Mouse (Mus musculus): ENCODE measurements around the gene Dot1l. TPM values are rescaled to one million over a fixed set of nuclear protein-coding genes. Genes with fewer than 3 reads are reported as not detected.

The Dot1l gene
- total RNA-seq, 1 experiment: 31.9 TPM

GRCm38 (mm10) chr10:80784871-80785270 is 29.9 kb downstream of the Dot1l start:
- peaks cover 90% of the 10 kb centered on the region for H3K36me3 ChIP-seq (ENCODE audit: control insufficient read depth, insufficient read depth, low read length, poor library complexity, severe bottlenecking)
- no peak for DNase-seq (ENCODE audit: low read depth, low spot score)
- H3K27ac ChIP-seq (ENCODE audit: insufficient read depth, low read depth, low read length, poor library complexity, severe bottlenecking): no peak overlapping the region
- TF ChIP-seq MAFK (IDR thresholded peaks at IDR 0.05; ENCODE audit: insufficient read depth, low read depth, low read length) (no peak), CHD2 (IDR thresholded peaks at IDR 0.05; ENCODE audit: low read depth, low read length) (no peak), ZC3H11A (IDR thresholded peaks at IDR 0.05; ENCODE audit: borderline replicate concordance, low read depth, low read length) (no peak), HCFC1 (IDR thresholded peaks at IDR 0.05; ENCODE audit: borderline replicate concordance, insufficient read depth, low read length) (no peak), ZNF384 (IDR thresholded peaks at IDR 0.05; ENCODE audit: low read depth, low read length) (no peak)
- no peak overlapping the region for H3K4me3 ChIP-seq (ENCODE audit: insufficient read depth in 1 of 2, low read depth in 1 of 2, low read length in 2 of 2, poor library complexity in 1 of 2, severe bottlenecking in 1 of 2)
- no peak overlapping the region for H3K9ac ChIP-seq (ENCODE audit: insufficient read depth, low read depth, low read length, poor library complexity, severe bottlenecking)
- peaks cover 0 to 5% of the 10 kb centered on the region in 2 experiments; a peak in 1 of 4 replicates for H3K4me1 ChIP-seq (ENCODE audit: control insufficient read depth in 2 of 2, insufficient read depth in 2 of 2, low read length in 2 of 2, poor library complexity in 1 of 2)
- in situ Hi-C loops (cut with MboI; ENCODE audit: low sequenced_read_pairs in 2 of 2, unreplicated experiment in 2 of 2): no loop called here
- no peaks in the 10 kb centered on the region for H3K9me3 ChIP-seq (ENCODE audit: control insufficient read depth, insufficient read depth, low read depth, low read length)

DNA sequence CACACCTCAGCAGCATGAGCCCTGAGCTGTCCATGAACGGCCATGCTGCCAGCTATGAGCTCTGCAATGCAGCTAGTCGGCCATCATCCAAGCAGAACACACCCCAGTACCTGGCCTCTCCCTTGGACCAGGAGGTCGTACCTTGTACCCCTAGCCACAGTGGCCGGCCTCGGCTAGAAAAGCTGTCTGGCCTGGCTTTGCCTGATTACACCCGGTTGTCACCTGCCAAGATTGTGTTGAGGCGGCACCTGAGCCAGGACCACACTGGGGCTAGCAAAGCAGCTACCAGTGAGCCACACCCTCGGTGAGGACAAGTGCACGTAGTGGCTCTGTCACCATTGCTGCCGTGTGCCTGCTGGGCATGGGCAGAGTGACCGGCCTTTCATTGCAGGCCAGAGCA is 31.0 kb downstream of the Dot1l start:
- Histone ChIP-seq H3K27ac (ENCODE audit: insufficient read depth, low read depth, low read length, poor library complexity, severe bottlenecking) (no peak overlapping the region), H3K4me3 (ENCODE audit: insufficient read depth in 1 of 2, low read depth in 1 of 2, low read length in 2 of 2, poor library complexity in 1 of 2, severe bottlenecking in 1 of 2) (no peak overlapping the region), H3K9ac (ENCODE audit: insufficient read depth, low read depth, low read length, poor library complexity, severe bottlenecking) (no peak overlapping the region), H3K36me3 (ENCODE audit: control insufficient read depth, insufficient read depth, low read length, poor library complexity, severe bottlenecking) (peaks cover 95% of the 10 kb centered on the region), H3K9me3 (ENCODE audit: control insufficient read depth, insufficient read depth, low read depth, low read length) (no peaks in the 10 kb centered on the region), H3K4me1 (ENCODE audit: control insufficient read depth in 2 of 2, insufficient read depth in 2 of 2, low read length in 2 of 2, poor library complexity in 1 of 2) (peaks cover 0 to 5% of the 10 kb centered on the region in 2 experiments; a peak in 1 of 4 replicates)
- in situ Hi-C loops (cut with MboI; ENCODE audit: low sequenced_read_pairs in 2 of 2, unreplicated experiment in 2 of 2): no loop called here
- TF ChIP-seq ZC3H11A (IDR thresholded peaks at IDR 0.05; ENCODE audit: borderline replicate concordance, low read depth, low read length) (no peak), ZNF384 (IDR thresholded peaks at IDR 0.05; ENCODE audit: low read depth, low read length) (no peak), MAFK (IDR thresholded peaks at IDR 0.05; ENCODE audit: insufficient read depth, low read depth, low read length) (no peak), CHD2 (IDR thresholded peaks at IDR 0.05; ENCODE audit: low read depth, low read length) (no peak), HCFC1 (IDR thresholded peaks at IDR 0.05; ENCODE audit: borderline replicate concordance, insufficient read depth, low read length) (no peak)
- DNase-seq (ENCODE audit: low read depth, low spot score): no peak

DNA sequence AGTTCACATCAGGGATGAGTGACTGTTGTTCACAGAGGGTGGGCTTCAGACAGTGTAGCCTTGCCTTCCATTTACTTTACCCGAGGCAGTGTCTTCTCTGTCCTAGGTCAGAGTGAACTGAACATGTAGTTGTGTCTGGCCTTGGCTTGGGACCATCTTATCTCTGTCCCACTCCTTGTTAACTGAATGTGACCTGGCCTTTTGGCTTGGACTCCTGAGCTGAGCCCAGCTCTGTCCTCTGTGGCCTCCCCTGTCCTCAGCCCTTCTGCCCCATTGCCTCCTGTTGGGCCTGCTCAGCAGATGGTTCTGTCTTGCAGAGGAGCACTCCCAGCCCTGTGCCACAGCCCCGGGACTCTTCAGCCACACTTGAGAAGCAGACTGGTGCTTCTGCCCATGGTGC is 32.5 kb downstream of the Dot1l start:
- Histone ChIP-seq H3K36me3 (ENCODE audit: control insufficient read depth, insufficient read depth, low read length, poor library complexity, severe bottlenecking) (peaks cover 93% of the 10 kb centered on the region), H3K9me3 (ENCODE audit: control insufficient read depth, insufficient read depth, low read depth, low read length) (no peaks in the 10 kb centered on the region), H3K4me1 (ENCODE audit: control insufficient read depth in 2 of 2, insufficient read depth in 2 of 2, low read length in 2 of 2, poor library complexity in 1 of 2) (peaks cover 0 to 7% of the 10 kb centered on the region in 2 experiments; a peak in 1 of 4 replicates), H3K9ac (ENCODE audit: insufficient read depth, low read depth, low read length, poor library complexity, severe bottlenecking) (no peak overlapping the region), H3K4me3 (ENCODE audit: insufficient read depth in 1 of 2, low read depth in 1 of 2, low read length in 2 of 2, poor library complexity in 1 of 2, severe bottlenecking in 1 of 2) (no peak overlapping the region), H3K27ac (ENCODE audit: insufficient read depth, low read depth, low read length, poor library complexity, severe bottlenecking) (no peak overlapping the region)
- TF ChIP-seq MAFK (IDR thresholded peaks at IDR 0.05; ENCODE audit: insufficient read depth, low read depth, low read length): no peak
- TF ChIP-seq HCFC1 (IDR thresholded peaks at IDR 0.05; ENCODE audit: borderline replicate concordance, insufficient read depth, low read length): no peak
- no peak for TF ChIP-seq ZC3H11A (IDR thresholded peaks at IDR 0.05; ENCODE audit: borderline replicate concordance, low read depth, low read length)
- no peak for TF ChIP-seq ZNF384 (IDR thresholded peaks at IDR 0.05; ENCODE audit: low read depth, low read length)
- no peak for TF ChIP-seq CHD2 (IDR thresholded peaks at IDR 0.05; ENCODE audit: low read depth, low read length)
- DNase-seq (ENCODE audit: low read depth, low spot score): no peak
- in situ Hi-C loops (cut with MboI; ENCODE audit: low sequenced_read_pairs in 2 of 2, unreplicated experiment in 2 of 2): no loop called here

GRCm38 (mm10) chr10:80790761-80791404 is 35.9 kb downstream of the Dot1l start:
- no peaks in the 10 kb centered on the region for H3K9me3 ChIP-seq (ENCODE audit: control insufficient read depth, insufficient read depth, low read depth, low read length)
- no peak overlapping the region for H3K4me3 ChIP-seq (ENCODE audit: insufficient read depth in 1 of 2, low read depth in 1 of 2, low read length in 2 of 2, poor library complexity in 1 of 2, severe bottlenecking in 1 of 2)
- no peak overlapping the region for H3K9ac ChIP-seq (ENCODE audit: insufficient read depth, low read depth, low read length, poor library complexity, severe bottlenecking)
- peaks cover 87% of the 10 kb centered on the region for H3K36me3 ChIP-seq (ENCODE audit: control insufficient read depth, insufficient read depth, low read length, poor library complexity, severe bottlenecking)
- in situ Hi-C loops (cut with MboI; ENCODE audit: low sequenced_read_pairs in 2 of 2, unreplicated experiment in 2 of 2): no loop called here
- peaks cover 0 to 8% of the 10 kb centered on the region in 2 experiments; a peak in 1 of 4 replicates for H3K4me1 ChIP-seq (ENCODE audit: control insufficient read depth in 2 of 2, insufficient read depth in 2 of 2, low read length in 2 of 2, poor library complexity in 1 of 2)
- no peak overlapping the region for H3K27ac ChIP-seq (ENCODE audit: insufficient read depth, low read depth, low read length, poor library complexity, severe bottlenecking)
- DNase-seq (ENCODE audit: low read depth, low spot score): no peak
- TF ChIP-seq ZC3H11A (IDR thresholded peaks at IDR 0.05; ENCODE audit: borderline replicate concordance, low read depth, low read length) (no peak), CHD2 (IDR thresholded peaks at IDR 0.05; ENCODE audit: low read depth, low read length) (no peak), ZNF384 (IDR thresholded peaks at IDR 0.05; ENCODE audit: low read depth, low read length) (no peak), MAFK (IDR thresholded peaks at IDR 0.05; ENCODE audit: insufficient read depth, low read depth, low read length) (no peak), HCFC1 (IDR thresholded peaks at IDR 0.05; ENCODE audit: borderline replicate concordance, insufficient read depth, low read length) (no peak)
